Mouse (Mus musculus): Measurements from ENCODE around the gene Kansl2.
A peak's percentile ranks its signal among the peaks of the same experiment; 100 is the strongest.

Gene Kansl2

DNA sequence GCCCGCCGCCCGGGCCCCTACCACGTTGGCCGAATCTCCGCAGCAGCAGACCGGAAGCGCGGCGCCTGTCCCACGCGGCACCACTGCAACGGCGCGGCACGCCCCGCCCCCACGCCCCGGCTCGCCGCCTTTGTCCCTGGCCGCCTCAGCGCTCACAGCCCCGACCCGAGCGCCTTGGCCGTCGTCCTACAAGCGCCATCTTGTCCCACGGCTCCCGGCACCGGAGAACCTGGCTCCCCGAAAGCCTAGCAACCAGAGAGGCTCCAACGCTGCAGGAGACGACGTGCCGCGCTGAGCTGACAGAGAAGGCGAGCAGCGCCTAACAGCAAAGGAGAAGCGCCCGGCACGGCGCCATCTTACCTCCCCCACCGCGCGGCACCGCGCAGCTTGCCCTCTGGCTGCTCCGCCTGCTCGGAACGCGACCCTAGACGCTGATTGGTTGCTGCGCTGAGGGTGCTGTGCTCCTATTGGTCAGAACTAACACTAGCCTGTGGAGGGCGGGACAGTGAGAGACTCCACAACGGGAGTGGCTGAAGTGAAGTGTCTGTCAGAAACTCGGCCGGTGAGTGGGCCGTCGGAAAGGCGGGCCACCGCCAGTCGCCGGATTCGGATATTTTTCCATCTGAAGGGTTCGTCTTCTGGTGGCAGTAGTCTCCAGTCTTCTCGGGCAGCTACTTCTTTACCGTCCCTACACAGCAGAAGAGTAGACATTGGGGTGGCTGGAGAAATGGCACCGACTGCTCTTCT, at the start of gene Kansl2:
Kansl2 (minus strand) TSS at position 384 of the 747 bp plus-strand sequence.
- peak; percentile 98 for DNase-seq

GRCm38 (mm10) chr15:98582996-98583395, 48.9 kb upstream of the Kansl2 start:
- DNase-seq = no peak

GRCm38 (mm10) chr15:98582410-98582809, 48.3 kb upstream of the Kansl2 start:
- no peak for DNase-seq

DNA sequence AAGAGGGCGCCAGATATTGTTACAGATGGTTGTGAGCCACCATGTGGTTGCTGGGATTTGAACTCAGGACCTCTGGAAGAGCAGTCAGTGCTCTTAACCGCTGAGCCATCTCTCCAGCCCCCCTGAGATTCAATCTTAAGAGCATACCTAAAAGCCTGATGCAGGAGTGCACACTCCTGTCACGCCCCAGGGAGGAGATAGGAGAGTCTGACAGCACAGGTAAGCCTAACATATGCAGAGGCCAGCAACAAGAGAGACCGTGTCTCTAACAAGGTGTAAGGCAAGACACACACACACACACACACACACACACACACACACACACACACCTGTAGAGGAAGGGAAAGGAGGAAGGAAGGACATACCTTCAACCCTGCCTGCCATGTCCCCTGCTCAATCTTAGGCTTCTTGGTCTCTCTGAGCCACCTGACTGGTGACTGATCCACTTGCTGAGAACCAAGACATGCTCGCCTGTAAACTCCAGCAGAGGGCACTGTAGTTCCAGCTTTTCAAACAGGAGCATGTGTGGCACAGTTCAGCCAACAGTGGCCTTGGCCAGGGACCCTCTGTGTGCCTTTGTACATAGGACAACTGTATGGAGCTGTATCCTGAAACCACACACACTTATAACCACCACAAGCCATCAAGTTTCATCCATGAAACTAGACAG, 45.9 kb upstream of the Kansl2 start:
- peak; percentile 86 for DNase-seq

DNA sequence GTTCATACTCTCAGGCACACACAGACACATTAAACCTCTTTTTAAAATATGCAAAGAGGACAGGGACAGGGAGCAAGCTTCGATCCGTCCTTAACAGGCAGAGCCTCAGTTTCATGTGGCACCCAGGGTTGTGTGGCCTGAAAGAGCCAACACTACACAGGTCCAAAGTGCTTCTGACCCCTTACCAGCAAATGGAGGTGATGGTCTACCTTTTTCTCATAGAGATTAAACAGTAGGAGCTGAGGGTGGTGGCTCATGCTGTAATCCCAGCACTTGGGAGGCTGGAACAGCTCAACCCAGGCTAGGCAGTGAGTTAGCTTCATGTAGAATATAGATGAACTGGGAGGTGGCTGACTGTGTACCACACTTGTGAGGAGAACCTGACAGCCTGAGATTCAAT, 45.2 kb upstream of the Kansl2 start:
- no peak for DNase-seq

- DNase-seq = no peak
These were observed 39.2 kb upstream of the Kansl2 start for GRCm38 (mm10) chr15:98573293-98573692.

DNA sequence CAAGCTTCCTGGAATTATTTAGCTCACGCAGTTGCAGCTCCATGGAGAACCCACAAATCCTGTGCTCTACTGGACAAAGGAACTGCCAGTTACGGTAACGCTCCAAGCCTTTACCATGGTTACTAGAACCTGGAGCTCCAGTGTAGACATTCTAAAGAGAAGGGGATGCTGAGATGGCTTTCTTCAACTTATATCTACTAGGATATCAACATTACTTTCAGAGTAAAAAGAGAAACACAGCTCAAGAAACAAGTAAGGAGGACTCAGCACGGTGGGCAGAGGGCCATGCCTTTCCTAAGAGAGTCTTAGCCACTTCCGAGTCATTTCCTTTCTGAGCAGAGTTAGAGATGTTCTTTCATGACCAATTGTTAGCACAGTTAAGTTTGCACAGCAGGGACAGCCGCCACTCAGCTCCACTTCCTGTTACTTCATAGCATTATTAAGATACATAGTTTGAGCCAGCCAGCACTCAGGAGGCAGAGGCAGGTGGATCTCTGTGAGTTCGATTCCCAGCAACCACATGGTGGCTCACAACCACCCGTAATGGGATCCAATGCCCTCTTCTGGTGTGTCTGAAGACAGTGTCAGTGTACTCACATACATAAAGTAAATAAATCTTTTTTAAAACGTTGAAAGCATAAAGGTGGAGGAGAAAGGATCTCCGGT, 36.9 kb upstream of the Kansl2 start, which contains the start of the genes Ccnt1 and 4930415O20Rik:
Ccnt1 (minus strand) TSS at position 51 of the 666 bp plus-strand sequence.
4930415O20Rik (plus strand) TSS at position 132 of the 666 bp plus-strand sequence.
- DNase-seq = no peak

- DNase-seq = no peak
These were observed 35.8 kb upstream of the Kansl2 start for GRCm38 (mm10) chr15:98569795-98570365.

DNA sequence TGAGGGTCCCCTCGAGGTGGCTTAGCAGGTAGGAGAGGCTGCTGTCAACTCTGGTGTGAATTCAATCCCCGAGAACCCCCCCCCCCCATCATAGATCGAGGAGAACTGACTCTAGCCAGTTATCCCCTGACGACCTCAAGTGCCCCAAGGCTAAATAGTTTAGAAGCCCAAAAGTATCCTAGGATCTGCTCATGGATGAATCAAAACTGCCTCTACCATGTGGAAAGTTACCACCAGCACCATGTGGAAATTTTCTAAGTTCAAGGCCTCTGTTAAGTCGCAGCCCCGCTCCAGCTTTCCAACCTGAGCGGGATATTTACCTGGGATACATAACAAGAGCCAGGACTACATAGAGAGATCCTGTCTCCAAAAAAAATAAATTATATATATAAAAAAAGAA, 35.2 kb upstream of the Kansl2 start:
- no peak for DNase-seq

- peak; percentile 22 for DNase-seq
These were observed 34.4 kb upstream of the Kansl2 start for GRCm38 (mm10) chr15:98568256-98569033.

- peak; percentile 99 for DNase-seq
These were observed 33.4 kb upstream of the Kansl2 start for GRCm38 (mm10) chr15:98567278-98568134.

GRCm38 (mm10) chr15:98566973-98567277, 32.9 kb upstream of the Kansl2 start:
- DNase-seq = no peak

- DNase-seq = no peak
These were observed 23.1 kb upstream of the Kansl2 start for GRCm38 (mm10) chr15:98557186-98557585.

DNA sequence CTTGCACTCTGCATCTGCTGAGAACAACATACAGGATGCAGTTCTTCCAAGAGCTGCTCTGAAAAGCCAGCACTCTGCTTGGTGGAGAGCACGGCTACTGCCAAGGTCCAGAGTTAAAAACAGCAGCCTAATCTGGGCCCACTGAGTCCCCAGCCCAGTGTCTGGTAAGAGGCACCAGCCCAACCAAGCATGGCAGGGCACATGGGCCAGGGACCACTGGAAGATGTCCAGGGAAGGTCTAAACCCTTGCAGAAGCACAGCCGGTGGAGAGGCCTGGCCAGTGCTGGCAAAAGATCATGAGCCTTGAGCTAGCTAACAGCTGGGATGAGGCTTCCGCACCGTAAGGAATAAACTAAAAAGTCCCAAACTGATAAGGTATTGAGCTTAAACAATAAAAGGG, 21.8 kb upstream of the Kansl2 start:
- DNase-seq = no peak

- no peak for DNase-seq
These were observed 18.7 kb upstream of the Kansl2 start for GRCm38 (mm10) chr15:98552758-98553157.

DNA sequence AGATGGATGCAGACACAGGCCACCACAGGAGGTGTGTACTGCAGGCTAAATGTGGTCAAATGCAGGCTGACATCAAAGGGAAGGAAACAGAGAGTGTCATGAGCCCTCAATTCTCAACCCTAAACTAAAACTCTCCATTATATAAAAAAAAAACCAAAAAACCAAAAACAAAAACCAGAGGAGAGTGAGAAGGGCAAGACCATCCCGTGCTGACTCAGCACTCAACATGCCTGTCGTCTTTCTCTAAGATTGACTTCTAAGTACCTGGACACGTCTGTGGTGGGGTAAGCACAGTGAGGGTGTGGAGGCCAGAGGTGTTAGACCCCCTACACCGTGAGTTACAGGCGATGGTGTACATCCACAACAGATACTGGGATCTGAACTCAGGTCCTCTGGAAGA, 12.8 kb upstream of the Kansl2 start:
- no peak for DNase-seq

GRCm38 (mm10) chr15:98545151-98545550, 11.1 kb upstream of the Kansl2 start:
- no peak for DNase-seq

GRCm38 (mm10) chr15:98543341-98543740, 9.3 kb upstream of the Kansl2 start:
- DNase-seq = no peak

DNA sequence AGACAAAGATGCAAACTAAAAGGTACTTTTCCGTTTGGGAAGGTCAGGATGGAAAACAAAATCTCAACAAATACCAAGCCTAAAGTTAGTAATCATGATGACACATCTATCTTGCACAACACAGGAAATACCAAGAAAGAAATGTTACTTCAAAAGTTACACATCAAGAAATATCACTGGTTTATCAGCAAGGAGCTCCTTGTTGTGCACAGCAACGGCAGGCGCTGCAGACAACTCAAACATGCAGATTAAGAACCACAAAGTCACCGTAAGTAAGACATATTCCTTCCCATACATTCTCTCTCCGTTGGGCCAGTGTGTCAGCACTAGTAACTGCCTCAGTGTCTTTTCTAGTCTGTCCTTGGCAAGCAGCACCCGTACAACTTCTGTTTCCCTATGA, 7.0 kb upstream of the Kansl2 start:
- no peak for DNase-seq

DNA sequence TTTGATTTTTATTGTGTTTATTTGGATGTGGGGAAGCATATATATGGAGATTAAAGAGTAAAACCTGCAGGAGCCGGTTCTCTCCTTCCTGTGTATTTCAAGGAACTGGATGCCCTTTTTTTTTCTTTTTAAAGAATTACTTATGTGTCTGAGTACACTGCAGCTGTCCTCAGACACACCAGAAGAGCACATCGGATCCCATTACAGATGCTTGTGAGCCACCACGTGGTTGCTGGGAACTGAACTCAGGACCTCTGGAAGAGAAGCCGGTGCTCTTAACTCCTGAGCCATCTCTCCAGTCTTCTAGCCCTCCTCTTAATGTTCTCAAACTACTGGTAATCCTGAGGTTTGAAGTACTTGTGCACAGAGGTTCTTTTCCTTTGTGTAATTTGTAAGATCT, 3.9 kb upstream of the Kansl2 start:
- DNase-seq = no peak

DNA sequence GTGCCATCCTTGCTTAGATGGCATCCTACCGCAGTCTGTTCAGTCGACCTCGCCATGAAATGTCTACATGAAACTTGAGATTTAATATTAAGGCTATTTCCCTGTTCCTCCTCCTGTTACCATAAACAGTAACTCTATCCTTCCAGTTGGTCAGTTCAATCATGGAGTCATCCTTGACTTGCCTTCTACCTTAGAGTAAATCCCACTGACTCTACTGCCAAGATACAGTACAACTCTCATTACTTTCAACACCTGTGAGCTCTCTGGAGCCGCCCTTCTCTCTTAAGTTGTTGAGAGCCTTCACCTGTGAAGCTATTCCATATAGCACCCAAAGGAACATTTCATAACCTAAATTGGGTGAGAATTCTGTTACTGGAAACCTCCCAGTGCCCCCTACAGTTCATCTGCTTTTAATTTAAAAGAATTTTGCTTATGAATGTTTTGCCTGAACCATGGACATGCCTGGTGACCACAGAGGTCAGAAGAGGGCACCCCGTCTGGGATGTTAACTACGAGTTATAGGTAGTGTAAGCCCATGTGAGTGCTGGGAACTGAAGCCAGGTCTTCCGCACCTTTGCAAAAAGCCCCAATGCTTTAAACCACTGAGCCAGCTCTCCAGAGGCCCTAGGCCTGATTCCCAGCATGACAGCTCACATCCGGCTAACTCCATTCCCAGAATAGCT, 2.9 kb upstream of the Kansl2 start:
- DNase-seq = no peak
